ENCODE assay signal across 8 mouse cellular contexts in genomic region chr11:109311885-109312605, GRCm38 (mm10). TPM values are rescaled to one million over a fixed set of nuclear protein-coding genes. Genes with fewer than 3 reads are reported as not detected.
DNase-seq lines count a peak whose midpoint lies in the region; ATAC-seq and TF ChIP-seq lines count a peak whose summit lies in the region.

No protein-coding gene starts in this region.

- TF ChIP-seq CTCF in liver, postnatal 0 days (IDR thresholded peaks at IDR 0.05; ENCODE audit: low read depth), result peak; percentile 15; the same call in 1 of the 2 replicates

- TF ChIP-seq EP300 in liver, postnatal 0 days (IDR thresholded peaks at IDR 0.05; ENCODE audit: low read depth), result no peak

- H3K9ac ChIP-seq in forebrain, embryonic 15.5 days (replicated peaks), result peak overlapping the region; percentile 82
- peak overlapping the region; percentile 47 for H3K9ac ChIP-seq in liver, postnatal 0 days (replicated peaks)
- peak overlapping the region; percentile 76 for H3K9ac ChIP-seq in neural tube, embryonic 13.5 days

- intact Hi-C loops in heart, postnatal 25 days (cut with DNase I), result loop anchor here (10.0 kb wide), 1 partner anchor 543 kb away; no protein-coding TSS in a partner anchor

- peak overlapping the region; percentile 83 for H3K27ac ChIP-seq in forebrain, embryonic 15.5 days (replicated peaks)
- no peak overlapping the region for H3K27ac ChIP-seq in liver, postnatal 0 days (ENCODE audit: low read depth)
- peak overlapping the region; percentile 67 for H3K27ac ChIP-seq in neural tube, embryonic 13.5 days (replicated peaks)

- H3K4me3 ChIP-seq in forebrain, embryonic 15.5 days, result peak overlapping the region; percentile 55
- H3K4me3 ChIP-seq in liver, postnatal 0 days (ENCODE audit: low read depth, low read length), result peak overlapping the region; percentile 53
- peak overlapping the region; percentile 46 for H3K4me3 ChIP-seq in neural tube, embryonic 13.5 days

- 0 out of 2 replicates have a peak, but pooled peaks cover 6% of the 10 kb centered on the region for H3K27me3 ChIP-seq in forebrain, embryonic 15.5 days
- H3K27me3 ChIP-seq in liver, postnatal 0 days (ENCODE audit: insufficient read depth, low read length), result no peaks in the 10 kb centered on the region
- H3K27me3 ChIP-seq in neural tube, embryonic 13.5 days, result peaks cover 26% of the 10 kb centered on the region

- 13% methylated on average over 20 of the region's 20 CpGs for WGBS in forebrain, embryonic 15.5 days
- WGBS in liver, postnatal 0 days (ENCODE audit: insufficient replicate concordance), result 9% methylated on average over 19 of the region's 20 CpGs
- 15% methylated on average over 20 of the region's 20 CpGs for WGBS in neural tube, embryonic 13.5 days

- H3K36me3 ChIP-seq in forebrain, embryonic 15.5 days, result no peaks in the 10 kb centered on the region
- no peaks in the 10 kb centered on the region for H3K36me3 ChIP-seq in liver, postnatal 0 days (replicated peaks; ENCODE audit: insufficient read depth, low read length)
- H3K36me3 ChIP-seq in neural tube, embryonic 13.5 days, result no peaks in the 10 kb centered on the region

- peak; percentile 72 for DNase-seq in CD4-positive helper T cell, adult 2 months (ENCODE audit: low read depth, low spot score)
- peak; percentile 42 for DNase-seq in heart, postnatal 25 days (ENCODE audit: low spot score)
- DNase-seq in layer of hippocampus, adult 11-12 months (ENCODE audit: low spot score), result peak; percentile 75
- peak; percentile 69 for DNase-seq in liver, postnatal 0 days
- DNase-seq in testis, postnatal 10 days (ENCODE audit: low spot score), result peak; percentile 77

- no peaks in the 10 kb centered on the region for H3K9me3 ChIP-seq in forebrain, embryonic 15.5 days
- no peaks in the 10 kb centered on the region for H3K9me3 ChIP-seq in liver, postnatal 0 days (ENCODE audit: low read length)
- no peaks in the 10 kb centered on the region for H3K9me3 ChIP-seq in neural tube, embryonic 13.5 days

- peaks cover 5% of the 10 kb centered on the region; the same call in 1 of the 2 replicates for H3K4me1 ChIP-seq in forebrain, embryonic 15.5 days
- no peaks in the 10 kb centered on the region for H3K4me1 ChIP-seq in liver, postnatal 0 days (ENCODE audit: insufficient read depth)
- peaks cover 4% of the 10 kb centered on the region; the same call in 1 of the 2 replicates for H3K4me1 ChIP-seq in neural tube, embryonic 13.5 days (replicated peaks)

- H3K4me2 ChIP-seq in forebrain, embryonic 15.5 days (replicated peaks), result peak overlapping the region; percentile 53
- H3K4me2 ChIP-seq in liver, postnatal 0 days (ENCODE audit: low read depth, low read length), result peak overlapping the region; percentile 73
- H3K4me2 ChIP-seq in neural tube, embryonic 13.5 days, result peak overlapping the region; percentile 63

- peak; percentile 96 for ATAC-seq in cerebellum, adult (ENCODE audit: insufficient number of reproducible peaks, low FRiP score, low TSS enrichment)
- ATAC-seq in forebrain, embryonic 15.5 days (replicated peaks), result peak; percentile 99
- peak; percentile 79 for ATAC-seq in liver, postnatal 0 days
- peak; percentile 96 for ATAC-seq in neural tube, embryonic 13.5 days (ENCODE audit: low read depth)

RNA-seq across cellular contexts. Expression of gene Rgs9, which starts 14.1 kb away (rescaled TPM):
- polyA plus RNA-seq in forebrain, embryonic 15.5 days (2015; fragmentation: Nextera tagmentation; extraction: Ambion mirVana), result 5.4 and 6.5 TPM in 2 replicates
- total RNA-seq in heart, postnatal 25 days (2021), result under 1 TPM; 0.10 to 0.14 TPM
- polyA plus RNA-seq in liver, postnatal 0 days (2015; fragmentation: Nextera tagmentation; extraction: Ambion mirVana), result 0.11 TPM in 1 of 2 replicates, not detected in the other
- 4.4 and 4.7 TPM in 2 replicates for polyA plus RNA-seq in neural tube, embryonic 13.5 days (2015; fragmentation: Nextera tagmentation; extraction: Ambion mirVana)

RNA-seq across cellular contexts. Expression of gene Gna13, which starts 50.6 kb away (rescaled TPM):
- polyA plus RNA-seq in forebrain, embryonic 15.5 days (2015; fragmentation: Nextera tagmentation; extraction: Ambion mirVana), result 17.4 and 18.5 TPM in 2 replicates
- 10 to 100 TPM; 30.3 to 30.6 TPM for total RNA-seq in heart, postnatal 25 days (2021)
- 28.4 and 30.6 TPM in 2 replicates for polyA plus RNA-seq in liver, postnatal 0 days (2015; fragmentation: Nextera tagmentation; extraction: Ambion mirVana)
- polyA plus RNA-seq in neural tube, embryonic 13.5 days (2015; fragmentation: Nextera tagmentation; extraction: Ambion mirVana), result 16.6 and 16.8 TPM in 2 replicates
